Mouse (Mus musculus): ENCODE results near the gene Crybb3.
A peak's percentile ranks its signal among the peaks of the same experiment; 100 is the strongest.

The Crybb3 gene

DNA sequence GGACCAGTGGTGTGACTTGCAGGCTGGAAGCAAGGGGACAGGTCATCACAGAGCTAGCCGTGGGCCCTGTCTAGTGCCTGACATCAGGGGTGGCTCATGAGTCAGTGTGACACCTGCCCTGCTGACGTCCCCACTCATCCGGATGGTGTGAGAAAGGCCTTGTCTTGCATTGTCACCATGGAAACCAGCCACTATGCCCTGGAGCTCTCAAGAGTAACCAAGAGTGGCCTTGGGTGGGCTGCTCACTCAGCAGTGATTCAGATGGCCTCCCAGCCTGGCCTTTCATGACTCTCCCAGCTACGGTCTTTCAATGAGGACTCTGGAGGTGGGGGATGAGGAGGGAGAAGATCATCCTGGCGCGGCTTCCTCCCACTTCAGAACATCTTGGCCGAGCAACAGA lies 21.1 kb upstream of the Crybb3 start:
- no peak for DNase-seq (ENCODE audit: low read depth, low spot score)

DNA sequence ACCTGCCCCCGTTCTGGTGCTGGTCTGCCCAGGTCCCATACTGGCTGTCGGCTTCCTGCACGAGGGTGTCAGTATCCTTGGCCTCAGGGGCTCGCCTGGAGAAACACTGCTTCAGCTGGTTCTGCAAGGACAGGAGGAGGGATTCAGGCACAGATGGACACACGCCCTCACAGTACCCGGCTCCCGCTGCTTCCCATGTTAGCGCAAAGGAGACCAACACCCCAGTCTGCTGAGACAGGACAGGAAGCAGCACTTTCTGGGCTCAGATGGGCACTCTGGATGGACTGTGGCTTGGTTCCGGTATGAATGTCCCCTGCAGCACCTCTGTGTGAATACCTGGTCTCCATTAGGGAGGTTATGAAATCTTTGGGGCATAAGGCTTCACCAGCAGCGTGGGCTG lies 20.1 kb upstream of the Crybb3 start:
- no peak for DNase-seq (ENCODE audit: low read depth, low spot score)

DNA sequence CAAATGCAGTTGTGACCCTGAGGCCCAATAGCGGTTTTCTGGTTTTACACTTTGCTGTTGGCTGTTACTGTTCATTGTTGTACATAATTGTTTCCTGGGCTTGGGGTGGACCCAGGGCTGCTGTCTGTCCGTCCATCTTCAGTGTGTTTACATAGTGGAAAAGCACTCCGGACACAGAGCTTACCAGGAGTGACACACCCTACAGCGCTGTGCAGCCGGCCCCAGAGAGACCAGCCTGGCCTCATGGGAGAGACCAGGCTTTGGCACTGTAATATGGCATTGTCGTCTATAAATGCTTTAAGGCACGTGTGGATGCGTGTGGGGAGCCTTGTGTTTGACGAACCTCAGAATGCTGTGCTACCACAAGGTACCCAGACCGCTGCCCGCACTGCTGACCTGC lies 19.0 kb upstream of the Crybb3 start:
- no peak for DNase-seq (ENCODE audit: low read depth, low spot score)

DNA sequence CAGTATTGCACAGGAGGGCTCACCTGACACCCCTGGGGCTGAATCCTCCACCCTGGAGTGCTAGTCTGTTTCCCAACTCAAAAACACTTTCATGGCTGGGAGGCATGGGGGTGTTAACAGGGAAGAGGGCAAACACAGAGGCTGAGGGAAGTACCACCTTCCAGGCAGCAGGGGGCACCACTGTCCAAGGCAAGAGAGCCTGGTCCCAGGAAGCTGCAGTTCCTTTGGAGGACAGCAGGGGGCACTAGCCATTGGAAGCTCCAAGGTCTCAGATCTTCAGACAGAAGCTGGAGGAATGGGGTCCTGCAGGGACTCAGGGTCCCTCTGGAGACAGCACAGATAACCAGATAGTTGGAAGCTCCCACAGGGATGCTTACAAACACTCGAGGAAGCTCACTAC lies 18.2 kb upstream of the Crybb3 start:
- DNase-seq (ENCODE audit: low read depth, low spot score) = peak; percentile 85

DNA sequence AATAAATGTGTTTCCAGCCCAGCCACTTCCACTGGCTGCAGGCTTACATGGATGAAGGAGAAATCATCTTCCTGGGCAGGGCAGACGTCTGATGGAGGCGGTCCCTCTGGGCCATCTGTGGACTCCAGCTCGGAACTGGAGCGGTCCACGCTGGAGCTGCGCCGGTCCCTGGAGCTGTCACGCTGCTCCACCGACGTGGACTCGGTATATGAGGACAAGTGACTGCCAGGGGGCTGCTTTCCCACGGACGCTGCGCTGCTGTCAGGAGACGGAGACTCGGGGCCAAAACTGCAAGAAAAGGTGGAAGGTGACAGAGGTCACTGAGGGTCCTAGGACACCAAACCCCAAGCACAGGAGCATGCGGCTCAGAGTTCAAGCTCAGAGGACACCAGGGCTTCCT lies 16.2 kb upstream of the Crybb3 start:
- no peak for DNase-seq (ENCODE audit: low read depth, low spot score)

DNA sequence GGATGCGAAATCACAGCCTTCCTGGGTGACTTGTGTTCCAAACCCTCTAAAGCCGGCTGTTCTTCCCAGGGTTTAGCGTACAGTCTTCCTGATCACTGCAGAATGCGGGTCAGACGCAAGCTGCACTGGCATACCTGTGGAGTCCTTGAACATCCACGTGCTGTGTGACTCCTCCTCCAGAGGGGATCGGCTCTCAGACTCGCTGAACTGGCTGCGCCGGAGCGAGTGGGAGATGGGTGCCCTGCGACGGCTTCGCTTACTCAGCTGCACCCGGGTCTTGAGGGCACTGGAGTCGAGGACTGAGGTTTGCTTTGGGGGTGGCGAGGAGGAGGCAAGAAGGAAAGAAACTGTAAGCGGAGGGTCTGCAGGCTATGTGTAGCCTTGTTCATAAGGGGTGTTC lies 14.1 kb upstream of the Crybb3 start:
- DNase-seq (ENCODE audit: low read depth, low spot score) = no peak

DNA sequence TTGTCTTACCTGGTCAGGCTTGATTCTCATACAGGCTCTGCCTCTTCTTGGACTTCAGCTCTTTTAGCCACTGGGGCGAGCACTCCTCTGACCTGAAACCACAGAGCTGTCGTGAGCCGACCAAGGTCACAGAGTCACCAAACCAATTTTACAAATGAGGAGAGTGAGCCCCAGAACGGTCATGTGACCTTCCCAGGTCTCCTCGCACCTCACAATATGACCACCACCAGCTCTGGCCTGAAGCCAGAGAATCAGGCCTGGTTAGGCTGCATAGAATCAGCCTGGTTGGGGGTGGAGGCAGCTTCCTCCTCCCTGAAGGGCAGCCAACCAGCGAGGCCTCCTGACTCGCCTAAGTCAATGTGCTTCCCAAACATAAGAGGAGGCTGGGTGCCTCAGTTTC lies 11.0 kb upstream of the Crybb3 start:
- no peak for DNase-seq (ENCODE audit: low read depth, low spot score)

DNA sequence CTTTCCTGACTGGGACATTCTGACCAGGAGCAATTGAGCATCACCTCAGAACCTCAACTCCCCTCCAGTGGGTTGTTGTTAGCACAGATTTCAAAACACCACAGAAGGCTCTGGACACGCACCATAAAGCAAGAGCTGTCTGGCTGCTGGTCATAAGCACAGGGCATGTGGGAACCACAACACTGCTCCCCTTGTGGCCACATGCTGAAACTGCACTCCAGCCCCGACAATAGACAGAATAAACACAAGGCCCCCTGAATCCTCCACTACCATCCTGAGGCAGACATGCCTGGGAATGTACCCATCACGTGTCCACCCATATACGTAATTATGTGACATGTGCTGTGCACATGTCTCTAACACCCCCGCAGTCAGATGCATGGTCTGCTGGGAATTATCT lies 9.8 kb upstream of the Crybb3 start:
- DNase-seq (ENCODE audit: low read depth, low spot score) = peak; percentile 34

DNA sequence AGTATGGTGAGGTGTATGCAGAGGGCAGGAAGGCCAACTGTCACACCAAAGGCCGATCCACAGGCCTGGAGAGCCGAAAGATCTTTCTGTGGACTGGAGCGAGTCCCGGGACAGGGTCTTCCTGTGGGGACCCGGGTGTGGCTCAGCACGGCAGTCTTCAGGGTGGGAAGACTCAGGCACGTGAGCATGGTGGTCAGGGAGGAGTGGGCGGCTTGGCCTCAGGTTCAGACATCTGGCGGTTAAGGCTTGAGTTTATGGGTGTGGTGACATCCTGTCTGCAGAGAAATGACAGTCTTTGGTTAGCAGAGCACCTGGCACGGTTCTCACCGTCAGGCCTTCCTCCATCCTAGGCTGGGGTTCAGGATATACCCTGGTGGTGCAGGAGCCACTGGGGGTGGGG lies 9.4 kb upstream of the Crybb3 start:
- DNase-seq (ENCODE audit: low read depth, low spot score) = no peak

DNA sequence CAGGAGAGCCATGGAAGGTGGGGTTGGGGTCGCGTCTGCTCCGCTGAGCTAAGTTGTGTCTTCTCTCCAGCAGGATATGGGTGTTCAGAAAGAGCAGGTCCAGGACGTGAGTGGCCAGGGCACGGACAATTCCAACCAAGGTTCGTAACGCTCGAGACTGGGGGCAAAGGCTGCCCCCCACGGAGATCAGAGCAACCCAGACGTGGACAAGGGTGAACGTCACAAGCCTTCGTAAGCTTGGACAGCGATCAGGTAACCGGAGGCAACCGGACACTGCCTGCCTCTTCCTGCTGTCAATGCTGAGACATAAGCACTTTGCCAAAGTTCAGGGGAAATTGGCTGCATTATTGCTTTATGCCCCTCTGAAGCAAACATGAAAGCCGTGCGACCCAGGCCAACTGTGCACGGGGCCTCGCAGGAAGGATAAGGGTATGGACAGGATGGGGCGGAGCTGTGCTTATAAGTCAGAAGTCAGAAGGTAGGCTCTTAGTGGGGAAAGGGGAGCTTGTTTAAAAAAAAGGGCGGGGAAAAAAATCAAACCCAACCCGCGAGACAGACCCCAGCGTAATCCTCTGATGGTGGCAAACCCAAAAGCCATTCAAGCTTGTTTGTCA lies 8.8 kb upstream of the Crybb3 start:
- DNase-seq (ENCODE audit: low read depth, low spot score) = no peak

DNA sequence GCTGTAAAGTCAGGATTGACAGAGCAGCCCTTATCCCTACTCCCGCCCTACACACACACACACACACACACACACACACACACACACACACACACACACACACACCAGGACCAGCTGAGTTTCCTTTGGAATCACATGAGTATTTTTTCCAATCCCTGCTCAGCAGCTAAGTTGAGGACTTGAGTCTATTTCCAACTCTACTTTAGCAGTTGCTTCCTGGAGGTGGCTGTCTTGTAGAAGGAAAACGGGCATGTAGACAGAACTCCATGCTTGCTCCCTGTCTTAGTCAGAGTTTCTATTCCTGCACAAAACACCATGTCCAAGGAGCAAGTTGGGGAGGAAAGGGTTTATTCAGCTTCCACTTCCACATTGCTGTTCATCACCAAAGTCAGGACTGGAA lies 6.1 kb upstream of the Crybb3 start:
- no peak for DNase-seq (ENCODE audit: low read depth, low spot score)

DNA sequence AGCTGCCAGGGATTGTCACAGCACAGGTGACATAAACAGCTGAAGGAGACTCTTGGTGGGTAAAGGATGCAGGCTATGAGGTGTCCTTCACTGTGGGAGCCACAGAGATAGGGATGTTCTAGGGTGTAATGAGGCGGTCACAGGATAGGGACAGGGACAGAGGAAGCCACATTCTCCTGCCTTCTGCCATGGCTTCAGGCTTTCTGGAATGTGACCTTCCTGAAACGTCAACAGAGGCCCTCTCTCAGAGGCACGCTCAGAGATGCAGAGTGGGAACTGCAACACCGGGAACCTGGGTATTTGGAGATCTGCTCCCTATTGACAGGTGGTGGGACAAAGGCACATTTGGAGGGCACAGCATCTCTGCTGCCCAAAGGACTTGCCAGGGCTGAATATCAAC lies 5.6 kb upstream of the Crybb3 start:
- DNase-seq (ENCODE audit: low read depth, low spot score) = no peak

DNA sequence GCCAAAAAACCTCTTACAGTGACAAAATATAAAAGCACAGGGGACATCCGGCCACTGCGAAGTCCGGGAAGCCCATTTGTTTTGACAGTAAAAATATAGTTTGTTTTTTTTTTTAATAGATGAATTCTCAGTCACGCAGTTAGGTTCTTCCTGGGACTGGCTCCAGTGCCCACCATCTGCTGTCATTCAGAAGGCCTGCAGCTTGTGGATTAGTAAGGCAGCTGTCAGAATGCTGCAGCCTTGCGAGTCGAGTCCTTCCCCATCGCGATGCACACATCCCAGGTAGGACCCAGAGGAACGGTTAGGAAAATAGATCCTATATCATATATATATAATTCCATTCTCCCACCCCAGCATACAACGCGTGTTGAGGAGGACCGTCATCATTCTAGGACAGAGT lies 5.1 kb upstream of the Crybb3 start:
- DNase-seq (ENCODE audit: low read depth, low spot score) = no peak

DNA sequence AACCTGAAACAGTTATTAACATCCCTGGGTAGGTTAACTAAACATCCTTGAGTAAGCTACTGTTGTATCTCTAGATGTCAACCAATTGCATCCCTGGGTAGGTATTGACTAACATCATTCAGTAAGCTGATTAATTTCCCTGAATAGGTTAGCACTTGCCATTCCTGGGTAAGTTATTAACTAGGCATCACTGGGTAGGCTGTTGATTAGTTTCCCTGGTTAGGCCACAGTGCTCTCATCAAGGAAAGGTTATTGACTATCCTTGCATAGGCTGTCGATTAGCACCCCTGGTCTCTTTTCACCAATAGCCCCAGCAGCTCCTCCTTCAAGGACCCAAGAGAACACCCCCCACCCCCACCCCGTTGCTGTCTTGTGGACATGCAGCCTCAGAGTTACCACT lies 4.5 kb upstream of the Crybb3 start:
- no peak for DNase-seq (ENCODE audit: low read depth, low spot score)

DNA sequence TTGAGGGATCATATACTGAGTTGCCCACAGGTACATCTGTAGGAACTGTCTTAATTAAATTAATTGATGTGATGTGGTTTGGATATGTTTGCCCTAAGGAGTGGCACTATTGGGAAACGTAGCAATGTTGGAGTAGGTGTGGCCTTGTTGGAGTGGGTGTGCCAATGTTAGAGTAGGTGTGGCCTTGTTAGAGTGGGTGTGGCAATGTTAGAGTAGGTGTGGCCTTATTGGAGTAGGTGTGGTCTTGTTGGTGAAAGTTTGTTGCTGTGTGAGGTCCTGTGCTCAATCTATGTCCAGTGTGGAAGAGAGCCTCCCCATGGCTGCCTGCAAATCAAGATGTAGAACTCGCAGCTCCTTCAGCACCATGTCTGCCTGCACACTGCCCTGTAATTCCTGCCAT lies 2.9 kb upstream of the Crybb3 start:
- no peak for DNase-seq (ENCODE audit: low read depth, low spot score)

DNA sequence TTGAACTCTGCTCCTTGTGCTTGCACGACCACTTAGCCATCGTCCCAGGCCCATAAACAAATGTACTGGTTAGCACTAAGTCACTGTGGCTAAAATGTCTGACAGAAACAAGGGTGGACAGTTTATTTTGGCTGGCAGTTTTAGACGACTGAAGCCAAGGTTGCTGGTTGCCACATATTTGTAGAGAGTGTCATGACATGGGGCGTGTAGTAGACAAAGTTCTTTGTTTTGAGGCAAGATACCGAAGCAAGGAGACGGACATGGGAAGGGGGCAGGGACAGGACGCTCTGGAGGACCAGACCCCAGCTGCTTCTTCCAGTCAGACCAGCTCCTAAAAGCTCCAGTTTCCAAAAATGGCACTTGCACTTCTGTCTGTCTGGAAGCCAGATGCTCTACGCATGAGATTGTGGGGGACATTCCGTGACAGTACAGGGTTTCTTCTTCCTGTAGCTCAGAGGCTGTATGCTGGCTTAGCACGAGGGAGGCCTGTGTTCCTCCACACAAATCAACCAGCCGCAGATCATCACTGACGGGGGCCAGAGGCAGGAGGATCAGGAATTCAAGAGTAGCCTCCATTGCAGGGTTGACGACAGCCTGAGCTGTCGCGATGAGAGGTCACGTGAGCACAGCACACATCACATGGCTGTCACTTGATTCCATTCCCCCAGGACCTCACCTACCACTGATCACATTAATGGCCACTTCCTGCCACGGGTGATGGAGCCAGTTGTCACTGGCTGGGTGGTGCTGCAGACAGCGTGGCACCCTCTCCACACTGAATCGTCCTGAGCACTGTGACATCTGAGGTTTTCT lies 1.2 kb upstream of the Crybb3 start:
- no peak for DNase-seq (ENCODE audit: low read depth, low spot score)

DNA sequence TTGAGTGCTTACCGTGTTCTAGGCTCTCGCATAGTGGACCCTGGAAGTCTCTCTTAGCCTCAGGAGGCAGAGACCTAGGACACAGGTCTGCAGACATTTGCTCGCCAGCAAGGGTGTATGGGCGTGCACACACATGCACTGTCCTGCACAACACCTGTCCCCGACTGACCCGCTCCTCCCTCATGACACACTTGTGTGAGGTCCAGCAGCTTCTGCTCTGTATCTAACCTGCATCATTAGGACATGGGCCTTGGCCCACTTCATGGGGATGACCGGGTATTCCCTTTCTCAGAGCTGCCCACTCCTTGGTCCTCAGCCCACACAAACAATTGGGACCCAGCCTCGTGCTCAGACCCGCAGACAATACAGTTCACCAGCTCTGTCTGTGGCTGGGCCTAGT lies 364 bp downstream of the Crybb3 start:
- no peak for DNase-seq (ENCODE audit: low read depth, low spot score)

DNA sequence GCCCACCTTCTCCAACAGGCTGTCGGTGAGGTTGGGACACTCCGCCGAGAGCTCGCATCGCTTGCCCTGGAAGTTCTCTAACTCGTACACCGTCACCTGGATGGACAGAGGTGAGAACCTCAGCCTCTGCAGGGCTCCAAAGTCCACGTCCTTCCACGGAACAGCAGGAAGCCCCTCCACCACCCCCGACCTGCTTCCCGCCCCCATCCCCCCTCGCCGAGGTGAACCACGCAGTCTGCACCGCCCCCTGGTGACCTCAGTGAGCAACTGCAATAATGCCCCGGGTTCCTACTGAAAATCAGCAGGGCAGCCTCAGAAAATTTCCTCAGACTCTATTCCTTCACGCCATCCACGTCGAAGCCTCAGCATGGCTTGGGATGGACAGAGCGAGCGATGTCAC lies 1.6 kb downstream of the Crybb3 start:
- DNase-seq (ENCODE audit: low read depth, low spot score) = peak; percentile 29

DNA sequence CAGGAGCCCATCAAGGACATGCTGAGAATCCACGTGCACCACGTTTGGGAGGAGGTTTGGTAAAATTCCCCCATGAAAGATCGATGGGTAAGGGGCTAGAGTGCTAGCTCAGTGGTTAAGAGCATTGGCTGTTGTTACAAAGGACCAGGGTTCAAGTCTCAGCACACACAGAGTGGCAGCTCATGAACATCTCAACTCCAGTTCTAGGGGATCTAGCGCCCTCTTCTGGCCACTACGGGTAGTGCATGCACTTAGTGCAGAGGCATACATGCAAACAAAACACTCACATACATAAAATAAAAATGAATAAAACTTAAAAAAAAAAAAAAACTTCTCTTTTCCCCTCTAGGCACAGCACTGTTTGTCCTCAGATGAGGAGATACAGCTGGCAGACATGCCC lies 2.7 kb downstream of the Crybb3 start:
- no peak for DNase-seq (ENCODE audit: low read depth, low spot score)

DNA sequence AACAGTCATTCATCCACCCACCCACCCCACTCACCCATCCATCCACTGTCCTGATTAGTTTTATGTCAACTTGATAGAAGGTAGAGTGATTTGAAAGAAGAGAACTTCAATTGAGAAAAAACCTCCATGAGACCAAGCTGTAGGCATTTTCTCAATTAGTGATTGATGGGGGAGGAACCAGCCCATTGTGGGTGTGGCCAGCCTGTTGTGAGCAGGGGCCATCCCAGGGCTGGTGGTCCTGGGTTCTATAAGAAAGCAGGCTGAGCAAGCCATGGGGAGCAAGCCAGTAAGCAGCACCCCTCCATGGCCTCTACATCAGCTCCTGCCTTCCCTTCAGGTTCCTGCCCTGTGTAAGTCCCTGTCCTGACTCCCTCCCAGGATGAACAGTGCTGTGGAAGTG lies 11.4 kb downstream of the Crybb3 start, which contains the start of gene Crybb2:
Crybb2 (minus strand) TSS at position 101 of the 400 bp plus-strand sequence.
- no peak for DNase-seq (ENCODE audit: low read depth, low spot score)

DNA sequence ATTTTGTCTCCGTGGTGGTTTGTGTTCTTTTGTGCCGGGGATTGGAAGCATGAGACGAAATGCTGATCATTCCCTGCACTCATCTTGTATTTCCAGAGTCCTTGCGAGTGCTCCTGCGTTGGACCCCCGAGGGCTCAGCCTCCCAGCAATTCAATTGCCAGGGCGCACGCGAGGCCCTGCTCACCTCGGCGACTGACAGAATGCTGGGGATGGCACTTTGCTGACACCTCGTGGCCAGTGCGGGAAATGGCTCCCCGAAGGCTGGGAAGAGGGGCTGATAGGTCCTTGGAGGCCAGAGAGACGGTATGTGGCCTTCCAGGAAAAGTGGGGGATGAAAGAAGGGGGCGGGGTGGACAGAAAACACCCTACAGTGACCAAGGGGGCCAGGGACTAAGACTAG lies 27.1 kb downstream of the Crybb3 start:
- peak; percentile 70 for DNase-seq (ENCODE audit: low read depth, low spot score)

DNA sequence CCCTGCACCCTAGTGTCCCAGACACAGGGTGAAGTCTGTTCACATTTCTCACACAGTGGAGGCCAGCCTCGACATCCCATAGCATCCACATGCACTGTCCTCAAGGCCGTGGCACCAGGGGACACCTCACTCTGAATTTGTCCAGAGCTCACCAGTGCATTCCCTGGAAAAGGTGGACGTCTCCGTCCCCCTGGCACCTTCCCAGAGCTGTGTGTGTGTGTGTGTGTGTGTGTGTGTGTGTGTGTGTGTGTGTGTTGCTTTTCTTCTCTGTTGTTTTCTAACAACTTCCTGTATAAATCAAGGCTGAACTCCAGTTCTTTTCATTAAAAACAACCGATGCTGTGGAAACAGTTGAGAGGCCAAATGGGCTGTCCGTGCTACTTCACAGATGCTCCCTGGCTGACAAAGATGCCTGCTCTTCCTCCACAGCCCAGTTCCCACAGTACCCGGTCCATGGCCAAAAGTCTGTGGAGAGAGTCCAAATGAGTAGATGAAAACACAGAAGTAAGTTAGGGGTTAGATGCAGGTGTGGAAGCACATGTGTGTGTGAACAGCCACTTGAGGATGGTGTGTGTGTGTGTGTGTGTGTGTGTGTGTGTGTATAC lies 30.7 kb downstream of the Crybb3 start:
- no peak for DNase-seq (ENCODE audit: low read depth, low spot score)

DNA sequence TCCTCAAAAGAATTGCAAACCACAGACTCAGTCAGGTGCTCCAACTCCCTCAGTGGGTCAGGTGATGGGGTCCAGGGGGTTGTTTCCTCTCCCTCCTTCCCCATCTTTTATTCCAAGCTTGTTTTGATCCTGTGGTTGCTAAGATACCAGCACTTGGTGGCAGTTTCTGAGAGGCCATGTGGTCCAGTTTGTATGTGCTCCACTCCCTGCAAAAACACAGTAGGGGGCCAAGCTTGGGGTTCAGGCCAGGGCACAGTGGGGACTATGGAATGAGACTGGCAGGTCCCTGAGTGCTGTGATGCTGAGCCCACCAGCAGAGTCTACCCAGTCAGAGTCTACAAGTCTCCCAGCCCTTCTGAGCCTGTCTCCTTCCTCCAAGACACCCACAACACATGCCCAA lies 31.5 kb downstream of the Crybb3 start:
- DNase-seq (ENCODE audit: low read depth, low spot score) = no peak
